Mouse (Mus musculus): ENCODE measurements around the gene Negr1.

- no peak for TF ChIP-seq CTCF (IDR thresholded peaks at IDR 0.05; ENCODE audit: extremely low read depth, insufficient read depth, low read length)
- TF ChIP-seq POLR2A (IDR thresholded peaks at IDR 0.05; ENCODE audit: extremely low read depth, insufficient read depth, low read length), result no peak
Measured at GRCm38 (mm10) chr3:156912816-156913215, 351.2 kb downstream of the Negr1 start.
